Mouse (Mus musculus) lung, embryonic 14.5 days (tissue): ENCODE results near the gene Zfp383. TPM values are rescaled to one million over a fixed set of nuclear protein-coding genes. Genes with fewer than 3 reads are reported as not detected.
A peak's percentile ranks its signal among the peaks of the same experiment; 100 is the strongest.
"Not testable (repeated sequence)": the region's sequence is repeated elsewhere in the genome, so short reads cannot be mapped to it uniquely, and the experiment has no call there.

Experiments
- ATAC-seq: fragments of 200-750 bp; cut with Nextera tagmentation; 2 replicates; pipeline ENCODE4 v1.8.0; 2017; ENCODE audit warnings: mild to moderate bottlenecking, moderate TSS enrichment, moderate library complexity; ENCODE audit not compliant: insufficient read depth
- DNase-seq: peaks from one replicate; pipeline ENCODE4 v3.0.0-alpha.2; 2015
- H3K27ac ChIP-seq: fragments of 300-500 bp; sonication (generic); 2 replicates; pipeline ENCODE4 v1.5.1; 2014; ENCODE audit warnings: low read depth, mild to moderate bottlenecking, moderate library complexity
- H3K27me3 ChIP-seq: fragments of 300-500 bp; sonication (generic); 2 replicates; pipeline ENCODE4 v1.6.1; 2014; ENCODE audit warnings: low read length, control low read depth; ENCODE audit not compliant: insufficient read depth
- H3K36me3 ChIP-seq: fragments of 300-500 bp; sonication (generic); 2 replicates; pipeline ENCODE4 v1.6.1; 2014; ENCODE audit warnings: control low read depth; ENCODE audit not compliant: insufficient read depth
- H3K4me1 ChIP-seq: fragments of 300-500 bp; sonication (generic); 2 replicates; pipeline ENCODE4 v1.6.1; 2014; ENCODE audit warnings: antibody characterized with exemption, control low read depth; ENCODE audit not compliant: insufficient read depth
- H3K4me2 ChIP-seq: fragments of 300-500 bp; sonication (generic); 2 replicates; pipeline ENCODE4 v1.6.1; 2014; ENCODE audit warnings: mild to moderate bottlenecking
- H3K4me3 ChIP-seq: fragments of 300-500 bp; sonication (generic); 2 replicates; pipeline ENCODE4 v1.5.1; 2014; ENCODE audit warnings: low read depth, low read length
- H3K9ac ChIP-seq: fragments of 300-500 bp; sonication (generic); 2 replicates; pipeline ENCODE4 v1.6.1; 2014
- H3K9me3 ChIP-seq: fragments of 300-500 bp; sonication (generic); 2 replicates; pipeline ENCODE4 v1.6.1; 2016; ENCODE audit warnings: low read depth, low read length, control low read depth
- CTCF ChIP-seq: IDR thresholded peaks from 2 replicates; pipeline ENCODE4 v1.5.1; 2016; ENCODE audit warnings: antibody characterized with exemption, low read depth
- WGBS: fragments of 180-500 bp; shearing (Covaris S2); extraction: QIAGEN DNeasy Blood & Tissue Kit; methylation state at CpG from one replicate; pipeline ENCODE4 v1.1.7; 2014; 5-methylcytosine and 5-hydroxymethylcytosine counted together
- microRNA-seq: library from miRNA; unstranded; fragments of <30 nt; microRNA quantifications from one replicate; pipeline ENCODE4, GENCODE M21; 2016; ENCODE audit warnings: borderline number of aligned reads
- polyA plus RNA-seq: library from polyadenylated mRNA; unstranded; fragments of >200 nt; fragmentation: Nextera tagmentation; extraction: Ambion mirVana; gene quantifications from 2 replicates; pipeline ENCODE4 v1.2.1, GENCODE M21; 2014

Gene Zfp383
- polyA plus RNA-seq, 1 experiment from 2014 or later, result 4.6 TPM

GRCm38 (mm10) chr7:29954731-29955130, 46.7 kb downstream of the Zfp383 start:
- H3K9ac ChIP-seq, result no peak overlapping the region
- H3K36me3 ChIP-seq, result 0 out of 2 replicates have a peak, but pooled peaks cover 2% of the 10 kb centered on the region
- TF ChIP-seq CTCF, result peak; percentile 77
- H3K4me2 ChIP-seq, result peak overlapping the region; percentile 65
- H3K27ac ChIP-seq, result no peak overlapping the region
- no peaks in the 10 kb centered on the region for H3K4me1 ChIP-seq
- H3K9me3 ChIP-seq, result no peaks in the 10 kb centered on the region
- H3K27me3 ChIP-seq, result no peaks in the 10 kb centered on the region
- H3K4me3 ChIP-seq, result no peak overlapping the region
- ATAC-seq, result no peak
- DNase-seq, result peak; percentile 82
- 25% methylated on average over 4 of the region's 4 CpGs for WGBS

GRCm38 (mm10) chr7:29956257-29956656, 48.2 kb downstream of the Zfp383 start:
- no peak overlapping the region for H3K4me3 ChIP-seq
- no peak for TF ChIP-seq CTCF
- peak overlapping the region; percentile 6; the same call in 1 of the 2 replicates for H3K9ac ChIP-seq
- H3K27ac ChIP-seq, result no peak overlapping the region
- H3K4me1 ChIP-seq, result no peaks in the 10 kb centered on the region
- ATAC-seq, result no peak
- WGBS, result 45% methylated on average over 10 of the region's 10 CpGs
- peak overlapping the region; percentile 37 for H3K4me2 ChIP-seq
- H3K36me3 ChIP-seq, result no peaks in the 10 kb centered on the region
- H3K9me3 ChIP-seq, result no peaks in the 10 kb centered on the region
- peak; percentile 11 for DNase-seq
- H3K27me3 ChIP-seq, result no peaks in the 10 kb centered on the region

- Histone ChIP-seq H3K4me2 (no peak overlapping the region), H3K4me1 (no peaks in the 10 kb centered on the region), H3K36me3 (no peaks in the 10 kb centered on the region), H3K27ac (no peak overlapping the region), H3K9ac (no peak overlapping the region), H3K9me3 (no peaks in the 10 kb centered on the region), H3K27me3 (no peaks in the 10 kb centered on the region), H3K4me3 (no peak overlapping the region)
- no peak for TF ChIP-seq CTCF
- ATAC-seq, result no peak
- no peak for DNase-seq
- WGBS, result 78% methylated on average over 11 of the region's 11 CpGs
Observed at GRCm38 (mm10) chr7:29958125-29958724, 50.2 kb downstream of the Zfp383 start.

GRCm38 (mm10) chr7:29959004-29959403, 51.0 kb downstream of the Zfp383 start:
- 42% methylated on average over 3 of the region's 3 CpGs for WGBS
- no peaks in the 10 kb centered on the region for H3K36me3 ChIP-seq
- no peak overlapping the region for H3K4me3 ChIP-seq
- ATAC-seq (no peak), DNase-seq (no peak)
- H3K9me3 ChIP-seq, result no peaks in the 10 kb centered on the region
- no peak for TF ChIP-seq CTCF
- no peaks in the 10 kb centered on the region for H3K27me3 ChIP-seq
- no peak overlapping the region for H3K27ac ChIP-seq
- no peak overlapping the region for H3K4me2 ChIP-seq
- no peak overlapping the region for H3K9ac ChIP-seq
- H3K4me1 ChIP-seq, result no peaks in the 10 kb centered on the region

GRCm38 (mm10) chr7:29965115-29965810, 57.2 kb downstream of the Zfp383 start:
- H3K9me3 ChIP-seq, DNase-seq, ATAC-seq, H3K4me3 ChIP-seq, H3K9ac ChIP-seq, H3K27ac ChIP-seq, H3K36me3 ChIP-seq, H3K27me3 ChIP-seq, H3K4me1 ChIP-seq, H3K4me2 ChIP-seq: not testable (repeated sequence)
- 44% methylated on average over 34 of the region's 39 CpGs for WGBS

Small RNA genes lying within 50 kb of the gene (microRNA-seq; reads per million reads assigned to microRNA genes)
- gene Mir7668, result not detected

Other genes starting within 250 kb of the Zfp383 start
- gene Catsperg2, start 181.2 kb upstream of the Zfp383 start, polyA plus RNA-seq, result 0.14 and 0.30 TPM in 2 replicates
- 14.3 and 14.5 TPM in 2 replicates for gene Zfp84, start 139.7 kb upstream of the Zfp383 start, polyA plus RNA-seq
- gene Zfp30, start 124.2 kb upstream of the Zfp383 start, polyA plus RNA-seq, result 7.7 and 7.8 TPM in 2 replicates
- 13.5 and 14.0 TPM in 2 replicates for gene Zfp790, start 92.1 kb upstream of the Zfp383 start, polyA plus RNA-seq
- gene Zfp940, start 54.6 kb upstream of the Zfp383 start, polyA plus RNA-seq, result 6.0 and 7.2 TPM in 2 replicates
- 6.5 and 8.6 TPM in 2 replicates for gene Zfp420, start 48.2 kb upstream of the Zfp383 start, polyA plus RNA-seq
- 11.3 and 12.6 TPM in 2 replicates for gene Zfp27, start 1.7 kb upstream of the Zfp383 start, polyA plus RNA-seq
- 12.4 and 13.2 TPM in 2 replicates for gene Zfp74, start 45.9 kb downstream of the Zfp383 start, polyA plus RNA-seq
- gene Zfp568, start 75.7 kb downstream of the Zfp383 start, polyA plus RNA-seq, result 18.5 and 21.0 TPM in 2 replicates
- 3.8 and 4.2 TPM in 2 replicates for gene Zfp14, start 143.2 kb downstream of the Zfp383 start, polyA plus RNA-seq
- gene Zfp82, start 164.7 kb downstream of the Zfp383 start, polyA plus RNA-seq, result 4.5 and 5.1 TPM in 2 replicates
- 1.7 and 2.0 TPM in 2 replicates for gene Gm26920, start 182.2 kb downstream of the Zfp383 start, polyA plus RNA-seq
- 10.3 and 10.9 TPM in 2 replicates for gene Zfp566, start 182.3 kb downstream of the Zfp383 start, polyA plus RNA-seq
- 120 and 128 TPM in 2 replicates for gene Zfp260, start 186.6 kb downstream of the Zfp383 start, polyA plus RNA-seq
- 8.1 and 9.1 TPM in 2 replicates for gene Zfp382, start 213.7 kb downstream of the Zfp383 start, polyA plus RNA-seq